Mouse (Mus musculus): ENCODE measurements around the gene Oas2. TPM values are rescaled to one million over a fixed set of nuclear protein-coding genes. Genes with fewer than 3 reads are reported as not detected.

Oas2 gene
- polyA plus RNA-seq, 1 experiment from 2014 or later, result 0.43 TPM

GRCm38 (mm10) chr5:120702421-120702820, 47.2 kb downstream of the Oas2 start:
- DNase-seq (ENCODE audit: low spot score) (no peak), ATAC-seq (replicated peaks; ENCODE audit: insufficient number of reproducible peaks, low FRiP score, low TSS enrichment, low read depth) (no peak)
- no peak overlapping the region for H3K9ac ChIP-seq (replicated peaks; ENCODE audit: low read length)
- no peaks in the 10 kb centered on the region for H3K9me3 ChIP-seq (replicated peaks; ENCODE audit: control insufficient read depth, low read length)
- no peak overlapping the region for H3K4me3 ChIP-seq (ENCODE audit: low read depth, low read length)
- no peaks in the 10 kb centered on the region for H3K36me3 ChIP-seq (replicated peaks; ENCODE audit: control insufficient read depth, insufficient read depth, low read depth, low read length)
- H3K4me1 ChIP-seq (ENCODE audit: control insufficient read depth, insufficient read depth, low read length), result peaks cover 5% of the 10 kb centered on the region
- H3K27me3 ChIP-seq (ENCODE audit: control insufficient read depth, insufficient read depth, low read length), result no peaks in the 10 kb centered on the region; the same call in 1 of the 2 replicates
- H3K4me2 ChIP-seq (ENCODE audit: low read depth, low read length), result no peak overlapping the region
- WGBS, result 84% methylated on average over 4 of the region's 4 CpGs
- H3K27ac ChIP-seq (replicated peaks; ENCODE audit: low read depth, low read length), result no peak overlapping the region

- Histone ChIP-seq H3K4me3 (ENCODE audit: low read depth, low read length) (no peak overlapping the region), H3K27ac (replicated peaks; ENCODE audit: low read depth, low read length) (no peak overlapping the region), H3K36me3 (replicated peaks; ENCODE audit: control insufficient read depth, insufficient read depth, low read depth, low read length) (no peaks in the 10 kb centered on the region), H3K27me3 (ENCODE audit: control insufficient read depth, insufficient read depth, low read length) (peaks cover 2% of the 10 kb centered on the region), H3K4me2 (ENCODE audit: low read depth, low read length) (no peak overlapping the region), H3K9ac (replicated peaks; ENCODE audit: low read length) (no peak overlapping the region), H3K4me1 (ENCODE audit: control insufficient read depth, insufficient read depth, low read length) (no peaks in the 10 kb centered on the region; the same call in none of the 2 replicates), H3K9me3 (replicated peaks; ENCODE audit: control insufficient read depth, low read length) (no peaks in the 10 kb centered on the region)
- ATAC-seq (replicated peaks; ENCODE audit: insufficient number of reproducible peaks, low FRiP score, low TSS enrichment, low read depth), result no peak
- no peak for DNase-seq (ENCODE audit: low spot score)
- 65% methylated on average over 11 of the region's 11 CpGs for WGBS
These were observed 48.5 kb downstream of the Oas2 start for GRCm38 (mm10) chr5:120700996-120701790.

- ATAC-seq (replicated peaks; ENCODE audit: insufficient number of reproducible peaks, low FRiP score, low TSS enrichment, low read depth), result no peak
- no peak overlapping the region for H3K4me3 ChIP-seq (ENCODE audit: low read depth, low read length)
- 0 out of 2 replicates have a peak overlapping the region, but pooled peaks have one; percentile 6 for H3K9ac ChIP-seq (replicated peaks; ENCODE audit: low read length)
- no peaks in the 10 kb centered on the region for H3K9me3 ChIP-seq (replicated peaks; ENCODE audit: control insufficient read depth, low read length)
- H3K4me2 ChIP-seq (ENCODE audit: low read depth, low read length), result no peak overlapping the region
- H3K4me1 ChIP-seq (ENCODE audit: control insufficient read depth, insufficient read depth, low read length), result peaks cover 4% of the 10 kb centered on the region
- H3K36me3 ChIP-seq (replicated peaks; ENCODE audit: control insufficient read depth, insufficient read depth, low read depth, low read length), result no peaks in the 10 kb centered on the region
- H3K27me3 ChIP-seq (ENCODE audit: control insufficient read depth, insufficient read depth, low read length), result peaks cover 25% of the 10 kb centered on the region
- 42% methylated on average over 16 of the region's 16 CpGs for WGBS
- H3K27ac ChIP-seq (replicated peaks; ENCODE audit: low read depth, low read length), result no peak overlapping the region
- DNase-seq (ENCODE audit: low spot score), result no peak
These were observed 50.8 kb downstream of the Oas2 start for GRCm38 (mm10) chr5:120698801-120699391.

- no peaks in the 10 kb centered on the region for H3K9me3 ChIP-seq (replicated peaks; ENCODE audit: control insufficient read depth, low read length)
- no peak overlapping the region for H3K27ac ChIP-seq (replicated peaks; ENCODE audit: low read depth, low read length)
- 56% methylated on average over 3 of the region's 3 CpGs for WGBS
- H3K4me2 ChIP-seq (ENCODE audit: low read depth, low read length), result no peak overlapping the region; the same call in 1 of the 2 replicates
- H3K4me3 ChIP-seq (ENCODE audit: low read depth, low read length), result no peak overlapping the region
- H3K9ac ChIP-seq (replicated peaks; ENCODE audit: low read length), result no peak overlapping the region
- H3K27me3 ChIP-seq (ENCODE audit: control insufficient read depth, insufficient read depth, low read length), result peaks cover 31% of the 10 kb centered on the region
- H3K36me3 ChIP-seq (replicated peaks; ENCODE audit: control insufficient read depth, insufficient read depth, low read depth, low read length), result no peaks in the 10 kb centered on the region
- DNase-seq (ENCODE audit: low spot score) (no peak), ATAC-seq (replicated peaks; ENCODE audit: insufficient number of reproducible peaks, low FRiP score, low TSS enrichment, low read depth) (no peak)
- peaks cover 4% of the 10 kb centered on the region for H3K4me1 ChIP-seq (ENCODE audit: control insufficient read depth, insufficient read depth, low read length)
These were observed 51.5 kb downstream of the Oas2 start for GRCm38 (mm10) chr5:120698181-120698580.

GRCm38 (mm10) chr5:120696865-120697264, 52.8 kb downstream of the Oas2 start:
- no peak for ATAC-seq (replicated peaks; ENCODE audit: insufficient number of reproducible peaks, low FRiP score, low TSS enrichment, low read depth)
- H3K27ac ChIP-seq (replicated peaks; ENCODE audit: low read depth, low read length), result no peak overlapping the region
- H3K4me3 ChIP-seq (ENCODE audit: low read depth, low read length), result no peak overlapping the region
- no peak for DNase-seq (ENCODE audit: low spot score)
- peaks cover 42% of the 10 kb centered on the region for H3K27me3 ChIP-seq (ENCODE audit: control insufficient read depth, insufficient read depth, low read length)
- 62% methylated on average over 4 of the region's 4 CpGs for WGBS
- no peaks in the 10 kb centered on the region for H3K9me3 ChIP-seq (replicated peaks; ENCODE audit: control insufficient read depth, low read length)
- H3K4me1 ChIP-seq (ENCODE audit: control insufficient read depth, insufficient read depth, low read length), result peaks cover 4% of the 10 kb centered on the region
- no peaks in the 10 kb centered on the region for H3K36me3 ChIP-seq (replicated peaks; ENCODE audit: control insufficient read depth, insufficient read depth, low read depth, low read length)
- H3K9ac ChIP-seq (replicated peaks; ENCODE audit: low read length), result no peak overlapping the region
- no peak overlapping the region for H3K4me2 ChIP-seq (ENCODE audit: low read depth, low read length)

- Histone ChIP-seq H3K4me3 (ENCODE audit: low read depth, low read length) (no peak overlapping the region), H3K4me2 (ENCODE audit: low read depth, low read length) (no peak overlapping the region), H3K27ac (replicated peaks; ENCODE audit: low read depth, low read length) (no peak overlapping the region), H3K9ac (replicated peaks; ENCODE audit: low read length) (no peak overlapping the region), H3K36me3 (replicated peaks; ENCODE audit: control insufficient read depth, insufficient read depth, low read depth, low read length) (no peaks in the 10 kb centered on the region), H3K27me3 (ENCODE audit: control insufficient read depth, insufficient read depth, low read length) (peaks cover 47% of the 10 kb centered on the region), H3K9me3 (replicated peaks; ENCODE audit: control insufficient read depth, low read length) (no peaks in the 10 kb centered on the region), H3K4me1 (ENCODE audit: control insufficient read depth, insufficient read depth, low read length) (peaks cover 4% of the 10 kb centered on the region)
- DNase-seq (ENCODE audit: low spot score) (no peak), ATAC-seq (replicated peaks; ENCODE audit: insufficient number of reproducible peaks, low FRiP score, low TSS enrichment, low read depth) (no peak)
- 77% methylated on average over 16 of the region's 16 CpGs for whole genome bisulfite sequencing
These were observed 53.5 kb downstream of the Oas2 start for GRCm38 (mm10) chr5:120696057-120696743.

GRCm38 (mm10) chr5:120694695-120695074, 55.0 kb downstream of the Oas2 start:
- Histone ChIP-seq H3K4me1 (ENCODE audit: control insufficient read depth, insufficient read depth, low read length) (peaks cover 4% of the 10 kb centered on the region), H3K4me3 (ENCODE audit: low read depth, low read length) (peak overlapping the region; percentile 21), H3K9me3 (replicated peaks; ENCODE audit: control insufficient read depth, low read length) (no peaks in the 10 kb centered on the region), H3K36me3 (replicated peaks; ENCODE audit: control insufficient read depth, insufficient read depth, low read depth, low read length) (no peaks in the 10 kb centered on the region), H3K4me2 (ENCODE audit: low read depth, low read length) (peak overlapping the region; percentile 38), H3K27me3 (ENCODE audit: control insufficient read depth, insufficient read depth, low read length) (peaks cover 48% of the 10 kb centered on the region), H3K9ac (replicated peaks; ENCODE audit: low read length) (no peak overlapping the region), H3K27ac (replicated peaks; ENCODE audit: low read depth, low read length) (no peak overlapping the region)
- 2% methylated on average over 41 of the region's 41 CpGs for WGBS
- ATAC-seq (replicated peaks; ENCODE audit: insufficient number of reproducible peaks, low FRiP score, low TSS enrichment, low read depth) (no peak), DNase-seq (ENCODE audit: low spot score) (no peak)

Measured in embryonic facial prominence, embryonic 11.5 days (tissue).